Comparison of ENCODE assay signal across 8 mouse cellular contexts in genomic region chr8:125235898-125236835, GRCm38 (mm10).
A peak's percentile ranks its signal among the peaks of the same experiment; 100 is the strongest.
DNase-seq lines count a peak whose midpoint lies in the region; ATAC-seq and TF ChIP-seq lines count a peak whose summit lies in the region.

No protein-coding gene starts in this region.

- no peak for DNase-seq in liver, embryonic 11.5 days (ENCODE audit: low spot score)
- DNase-seq in liver: no peak
- no peak for DNase-seq in forebrain, embryonic 11.5 days (ENCODE audit: low spot score)
- DNase-seq in hindbrain, embryonic 11.5 days (ENCODE audit: low spot score): peak; percentile 56
- DNase-seq in midbrain, postnatal 0 days (ENCODE audit: low spot score): peak; percentile 57
- no peak for DNase-seq in spleen, postnatal 4 days (ENCODE audit: low spot score in 2 of 2)
- no peak for DNase-seq in spleen, postnatal 36 days (ENCODE audit: low spot score in 2 of 2)

- H3K4me2 ChIP-seq in liver, embryonic 11.5 days: peak overlapping the region; percentile 45
- peak overlapping the region; percentile 31; the same call in 1 of the 2 replicates for H3K4me2 ChIP-seq in forebrain, embryonic 11.5 days (ENCODE audit: low read depth, low read length, severe bottlenecking)
- H3K4me2 ChIP-seq in hindbrain, embryonic 11.5 days (replicated peaks; ENCODE audit: low read depth, low read length): peak overlapping the region; percentile 36
- peak overlapping the region; percentile 41 for H3K4me2 ChIP-seq in midbrain, postnatal 0 days (ENCODE audit: low read depth, low read length, poor library complexity, severe bottlenecking)

- no peak overlapping the region for H3K4me3 ChIP-seq in liver, embryonic 11.5 days (ENCODE audit: low read depth, low read length)
- no peak overlapping the region for H3K4me3 ChIP-seq in forebrain, embryonic 11.5 days (ENCODE audit: low read depth, low read length)
- H3K4me3 ChIP-seq in hindbrain, embryonic 11.5 days (ENCODE audit: low read depth, low read length): no peak overlapping the region
- no peak overlapping the region for H3K4me3 ChIP-seq in midbrain, postnatal 0 days (ENCODE audit: low read depth, low read length)

- no peak overlapping the region for H3K27ac ChIP-seq in liver, embryonic 11.5 days (ENCODE audit: low read depth, low read length)
- H3K27ac ChIP-seq in forebrain, embryonic 11.5 days (ENCODE audit: low read depth, low read length): 0 out of 2 replicates have a peak overlapping the region, but pooled peaks have one; percentile 12
- H3K27ac ChIP-seq in hindbrain, embryonic 11.5 days (ENCODE audit: low read depth, low read length): peak overlapping the region; percentile 75
- H3K27ac ChIP-seq in midbrain, postnatal 0 days (ENCODE audit: low read depth, low read length): peak overlapping the region; percentile 67

- no peaks in the 10 kb centered on the region for H3K9me3 ChIP-seq in liver, embryonic 11.5 days (ENCODE audit: control insufficient read depth, low read length)
- no peaks in the 10 kb centered on the region for H3K9me3 ChIP-seq in forebrain, embryonic 11.5 days (ENCODE audit: control insufficient read depth, low read length)
- H3K9me3 ChIP-seq in hindbrain, embryonic 11.5 days (ENCODE audit: control insufficient read depth, low read length): no peaks in the 10 kb centered on the region
- no peaks in the 10 kb centered on the region for H3K9me3 ChIP-seq in midbrain, postnatal 0 days (ENCODE audit: low read length)

- H3K9ac ChIP-seq in liver, embryonic 11.5 days (ENCODE audit: low read depth, low read length): no peak overlapping the region
- H3K9ac ChIP-seq in forebrain, embryonic 11.5 days (ENCODE audit: low read length): peak overlapping the region; percentile 45
- H3K9ac ChIP-seq in hindbrain, embryonic 11.5 days (ENCODE audit: low read depth, low read length): peak overlapping the region; percentile 29
- H3K9ac ChIP-seq in midbrain, postnatal 0 days (replicated peaks; ENCODE audit: low read length, poor library complexity, severe bottlenecking): peak overlapping the region; percentile 29

- H3K36me3 ChIP-seq in liver, embryonic 11.5 days (ENCODE audit: control insufficient read depth, insufficient read depth, low read length): no peaks in the 10 kb centered on the region
- H3K36me3 ChIP-seq in forebrain, embryonic 11.5 days (ENCODE audit: control insufficient read depth, insufficient read depth, low read length): no peaks in the 10 kb centered on the region
- no peaks in the 10 kb centered on the region for H3K36me3 ChIP-seq in hindbrain, embryonic 11.5 days (ENCODE audit: control insufficient read depth, insufficient read depth, low read length)
- H3K36me3 ChIP-seq in midbrain, postnatal 0 days (ENCODE audit: insufficient read depth, low read length): no peaks in the 10 kb centered on the region

- no peak for ATAC-seq in liver, embryonic 11.5 days (replicated peaks; ENCODE audit: low FRiP score)
- peak; percentile 30; the same call in 1 of the 2 replicates for ATAC-seq in forebrain, embryonic 11.5 days (replicated peaks; ENCODE audit: low FRiP score)
- peak; percentile 59; the same call in 1 of the 2 replicates for ATAC-seq in hindbrain, embryonic 11.5 days (ENCODE audit: low FRiP score)
- ATAC-seq in midbrain, postnatal 0 days (ENCODE audit: low FRiP score): no peak; the same call in 1 of the 2 replicates
- ATAC-seq in megakaryocyte progenitor cell, adult 5-6 weeks (replicated peaks; ENCODE audit: poor library complexity): no peak

- TF ChIP-seq CTCF in midbrain, postnatal 0 days (IDR thresholded peaks at IDR 0.05): no peak

- no peaks in the 10 kb centered on the region for H3K4me1 ChIP-seq in liver, embryonic 11.5 days (replicated peaks; ENCODE audit: control insufficient read depth, insufficient read depth, low read length)
- peaks cover 11% of the 10 kb centered on the region; the same call in 1 of the 2 replicates for H3K4me1 ChIP-seq in forebrain, embryonic 11.5 days (replicated peaks; ENCODE audit: control insufficient read depth, insufficient read depth, low read length)
- H3K4me1 ChIP-seq in hindbrain, embryonic 11.5 days (replicated peaks; ENCODE audit: control insufficient read depth, insufficient read depth, low read length): peaks cover 10% of the 10 kb centered on the region
- peaks cover 13% of the 10 kb centered on the region for H3K4me1 ChIP-seq in midbrain, postnatal 0 days (ENCODE audit: insufficient read depth, low read length)

- WGBS in liver, embryonic 11.5 days: 51% methylated on average over 22 of the region's 22 CpGs
- WGBS in forebrain, embryonic 11.5 days: 16% methylated on average over 22 of the region's 22 CpGs
- WGBS in hindbrain, embryonic 11.5 days: 9% methylated on average over 22 of the region's 22 CpGs
- WGBS in midbrain, postnatal 0 days: 8% methylated on average over 22 of the region's 22 CpGs

- H3K27me3 ChIP-seq in liver, embryonic 11.5 days (replicated peaks; ENCODE audit: control insufficient read depth, insufficient read depth, low read length): no peaks in the 10 kb centered on the region
- no peaks in the 10 kb centered on the region for H3K27me3 ChIP-seq in forebrain, embryonic 11.5 days (ENCODE audit: control insufficient read depth, insufficient read depth, low read length)
- H3K27me3 ChIP-seq in hindbrain, embryonic 11.5 days (ENCODE audit: control insufficient read depth, insufficient read depth, low read length): no peaks in the 10 kb centered on the region
- H3K27me3 ChIP-seq in midbrain, postnatal 0 days (ENCODE audit: insufficient read depth, low read length): no peaks in the 10 kb centered on the region

Comparison
In these comparisons a context has a peak if more than half of its experiments do, and no peak if none do; other contexts are left out.
1. ATAC-seq: peak in forebrain, embryonic 11.5 days (single experiment) and hindbrain, embryonic 11.5 days (single experiment); none in liver, embryonic 11.5 days (single experiment), midbrain, postnatal 0 days (single experiment) and megakaryocyte progenitor cell, adult 5-6 weeks (single experiment).
2. DNase-seq: peak in hindbrain, embryonic 11.5 days (single experiment) and midbrain, postnatal 0 days (single experiment); none in liver, embryonic 11.5 days (single experiment), liver (single experiment), forebrain, embryonic 11.5 days (single experiment), spleen, postnatal 4 days (0 of 2) and spleen, postnatal 36 days (0 of 2).
3. Peak in every context shown above with its lines, with median percentiles within 50 percentile points of each other: H3K4me2 ChIP-seq.